Mouse (Mus musculus) neural tube, embryonic 10.5 days (tissue): ENCODE results near the gene Dennd5a.

Experiments
- DNase-seq: peaks from one replicate; pipeline ENCODE4 v3.0.0-alpha.2; 2017; ENCODE audit warnings: low spot score; ENCODE audit errors: extremely low spot score

Gene Dennd5a

GRCm38 (mm10) chr7:109886249-109886648, 74.0 kb downstream of the Dennd5a start:
- no peak for DNase-seq

DNA sequence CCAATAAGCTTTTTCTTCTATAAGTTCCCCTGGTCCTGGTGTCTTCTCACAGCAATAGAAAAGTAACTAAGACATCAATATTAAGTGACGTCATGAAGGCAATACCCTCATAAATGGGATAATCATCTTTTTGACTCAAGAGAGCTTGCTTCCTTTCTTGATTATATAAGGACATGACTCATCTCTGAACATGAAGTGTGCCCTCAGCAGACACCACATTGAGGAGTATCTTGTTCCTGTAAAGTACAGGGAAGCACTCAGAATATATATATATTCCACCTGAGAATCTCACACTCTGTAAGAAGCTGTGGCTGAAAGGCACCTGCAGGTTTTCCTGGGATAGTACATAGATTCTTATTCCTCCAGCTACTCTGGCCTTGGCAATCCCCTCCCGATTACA, 77.7 kb downstream of the Dennd5a start:
- no peak for DNase-seq

GRCm38 (mm10) chr7:109881561-109882099, 78.6 kb downstream of the Dennd5a start:
- no peak for DNase-seq

- no peak for DNase-seq
Measured at GRCm38 (mm10) chr7:109879158-109879557, 81.1 kb downstream of the Dennd5a start.

DNA sequence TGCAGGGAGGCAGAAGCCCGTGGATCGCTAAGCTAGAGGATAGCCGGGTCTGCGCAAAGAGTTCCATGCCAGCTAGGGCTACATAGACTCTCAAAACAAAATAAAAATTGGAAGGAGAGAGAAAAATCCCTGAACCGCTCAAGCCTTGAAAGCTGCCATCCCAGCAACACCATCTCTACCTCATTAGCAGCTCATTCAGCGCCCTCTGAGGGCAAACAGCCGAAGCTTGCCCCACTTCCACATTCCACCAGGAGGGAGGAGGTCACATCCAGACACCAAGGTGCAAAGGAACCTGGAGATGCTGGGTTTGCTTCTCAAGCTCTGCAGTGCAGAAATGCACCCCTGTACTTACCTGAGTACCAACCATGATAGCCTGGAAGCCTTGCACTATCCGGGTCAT, 84.2 kb downstream of the Dennd5a start:
- no peak for DNase-seq

GRCm38 (mm10) chr7:109875598-109875997, 84.7 kb downstream of the Dennd5a start:
- no peak for DNase-seq

DNA sequence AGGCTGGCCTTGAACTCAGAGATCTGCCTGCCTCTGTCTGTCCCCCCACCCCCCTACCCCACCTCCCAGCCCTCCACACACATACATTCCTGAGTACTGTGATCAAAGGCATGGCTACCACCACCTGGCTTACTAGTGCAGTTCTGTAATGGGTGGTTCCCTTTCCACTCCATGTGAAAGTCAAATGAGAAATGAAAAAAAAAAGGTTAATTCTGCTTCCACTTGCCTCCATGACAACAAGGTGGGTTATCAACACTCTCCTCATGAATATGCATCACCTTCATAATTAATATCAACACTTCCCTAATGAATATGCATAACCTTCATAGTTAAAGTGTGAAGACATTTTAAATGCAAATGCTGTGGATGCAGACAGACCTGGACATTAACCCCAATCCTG, 85.2 kb downstream of the Dennd5a start:
- DNase-seq, result no peak

DNA sequence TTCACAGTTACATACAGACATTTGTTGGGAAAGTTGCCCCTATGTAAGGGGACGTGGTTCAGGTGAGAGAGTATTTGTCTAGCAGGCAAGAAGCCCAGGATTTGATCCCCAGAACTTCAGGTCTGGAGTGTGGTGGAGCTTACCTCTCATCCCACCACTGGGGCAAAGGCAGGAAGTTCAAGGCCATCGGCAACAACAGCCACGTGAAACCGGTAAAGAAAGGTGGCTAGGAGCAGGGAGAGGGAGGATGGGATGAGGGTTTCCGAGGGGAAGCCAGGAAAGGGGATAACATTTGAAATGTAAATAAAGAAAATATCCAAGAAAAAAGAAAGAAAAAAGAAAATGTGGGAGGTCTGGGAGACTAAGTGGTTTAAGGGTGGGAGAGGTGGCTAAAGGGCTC, 87.1 kb downstream of the Dennd5a start:
- DNase-seq, result no peak

DNA sequence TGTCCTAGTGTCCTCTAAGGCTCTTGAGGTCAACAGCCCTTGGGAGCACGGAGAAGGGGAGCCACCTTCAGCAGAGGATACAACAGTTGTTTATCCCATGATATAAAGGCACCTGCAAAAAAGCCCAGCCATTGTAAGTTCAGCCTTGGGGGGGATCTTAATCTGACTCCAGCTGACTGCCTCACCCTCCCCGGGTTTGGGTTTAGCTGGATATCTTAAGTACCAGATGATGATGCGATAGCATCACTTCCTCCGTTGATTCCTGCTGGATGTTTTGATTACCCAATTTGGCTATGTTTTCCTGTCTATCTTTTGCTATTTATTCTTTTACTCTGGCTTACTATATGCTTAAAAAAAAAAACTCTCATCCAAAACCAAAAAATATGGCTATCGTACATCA, 89.0 kb downstream of the Dennd5a start:
- DNase-seq, result no peak

- no peak for DNase-seq
Measured at GRCm38 (mm10) chr7:109868498-109868897, 91.8 kb downstream of the Dennd5a start.

- DNase-seq, result no peak
Measured at GRCm38 (mm10) chr7:109866643-109867042, 93.6 kb downstream of the Dennd5a start.

DNA sequence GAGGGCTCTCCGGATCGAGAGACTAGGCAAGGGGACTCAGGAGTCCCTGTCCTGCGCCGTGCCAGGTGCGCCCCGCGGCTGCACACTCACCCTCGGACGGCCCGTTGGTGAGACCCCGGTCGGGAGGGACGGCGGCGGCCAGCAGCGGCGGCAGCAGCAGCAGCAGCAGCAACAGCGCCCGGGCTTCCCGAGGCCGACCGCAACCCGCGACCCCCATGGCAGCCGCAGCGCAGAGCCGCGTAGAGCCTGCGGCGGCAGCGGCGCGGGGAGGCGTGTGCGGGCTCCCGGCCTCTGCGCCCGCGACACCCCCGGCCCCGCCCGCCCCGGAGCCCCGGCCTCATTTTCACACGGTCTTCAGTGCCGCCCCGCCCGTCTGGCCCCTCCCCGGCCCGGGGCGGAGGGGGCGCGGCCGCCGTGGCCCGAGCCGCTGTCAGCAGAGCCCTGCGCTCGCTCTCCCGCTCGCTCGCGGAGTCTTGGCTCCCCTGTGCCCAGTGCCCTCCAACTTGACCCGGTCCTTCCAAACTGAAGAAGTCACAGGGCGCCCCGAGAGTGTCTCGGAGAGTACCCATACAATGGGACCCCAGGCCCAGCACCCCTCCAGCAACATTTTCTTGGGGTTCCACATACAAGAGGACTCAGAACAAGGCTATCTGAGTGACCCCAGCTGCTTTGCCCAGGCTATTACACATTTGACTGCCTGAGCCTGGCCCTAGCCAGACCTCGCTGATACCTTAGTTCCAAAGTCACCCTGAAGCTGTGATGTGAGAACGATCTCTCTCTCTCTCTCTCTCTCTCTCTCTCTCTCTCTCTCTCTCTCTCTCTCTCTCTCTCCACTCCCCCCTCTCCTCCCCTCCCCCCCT, 94.7 kb downstream of the Dennd5a start, which contains the start of gene Scube2:
Gene Scube2 (minus strand): TSS at position 310 of the 860 bp plus-strand sequence.
- DNase-seq, result peak; percentile 61

DNA sequence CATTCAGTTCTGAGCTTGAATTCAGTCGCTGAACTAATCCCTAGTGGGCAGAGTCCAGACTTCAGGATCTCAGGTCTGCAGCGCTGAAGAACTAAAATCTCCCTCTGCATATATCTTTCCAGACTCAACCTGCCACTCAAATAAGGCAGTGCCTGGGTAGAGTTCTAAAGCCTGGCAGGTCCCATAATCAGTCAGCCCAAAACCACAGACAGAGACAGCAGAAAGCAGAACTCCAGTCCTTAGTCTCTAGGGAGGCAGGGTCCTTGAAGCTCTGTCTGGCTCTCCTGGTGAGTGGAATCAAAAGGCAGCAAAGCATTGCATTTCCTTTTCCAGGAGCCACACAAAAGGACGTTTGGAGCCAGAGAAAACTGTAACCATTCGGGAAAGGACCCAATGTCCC, 96.7 kb downstream of the Dennd5a start:
- DNase-seq, result no peak

GRCm38 (mm10) chr7:109860162-109860561, 100.1 kb downstream of the Dennd5a start:
- DNase-seq, result no peak

GRCm38 (mm10) chr7:109859354-109859753, 100.9 kb downstream of the Dennd5a start:
- DNase-seq, result no peak

- DNase-seq, result no peak
Measured at GRCm38 (mm10) chr7:109852752-109853212, 107.5 kb downstream of the Dennd5a start.

DNA sequence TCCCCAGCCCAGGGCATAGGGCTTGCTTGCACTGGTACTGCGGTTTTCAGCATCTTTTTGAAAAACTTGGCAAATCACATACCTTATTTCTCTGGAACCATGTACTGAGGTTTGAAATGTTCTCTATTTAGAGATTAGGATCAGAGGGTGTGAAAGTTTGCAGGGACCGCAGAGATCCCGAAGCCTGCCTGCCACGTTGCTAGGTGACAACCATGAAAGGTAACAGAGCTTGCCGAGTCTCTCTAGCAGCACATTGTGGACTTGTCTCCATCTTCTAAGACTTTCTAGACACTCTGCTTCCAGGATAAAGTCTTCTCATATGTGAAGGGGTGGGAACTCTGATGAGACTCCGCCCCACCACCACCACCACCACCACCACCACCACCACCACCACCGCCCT, 108.3 kb downstream of the Dennd5a start:
- no peak for DNase-seq

- DNase-seq, result no peak
Measured at GRCm38 (mm10) chr7:109850531-109850930, 109.7 kb downstream of the Dennd5a start.

DNA sequence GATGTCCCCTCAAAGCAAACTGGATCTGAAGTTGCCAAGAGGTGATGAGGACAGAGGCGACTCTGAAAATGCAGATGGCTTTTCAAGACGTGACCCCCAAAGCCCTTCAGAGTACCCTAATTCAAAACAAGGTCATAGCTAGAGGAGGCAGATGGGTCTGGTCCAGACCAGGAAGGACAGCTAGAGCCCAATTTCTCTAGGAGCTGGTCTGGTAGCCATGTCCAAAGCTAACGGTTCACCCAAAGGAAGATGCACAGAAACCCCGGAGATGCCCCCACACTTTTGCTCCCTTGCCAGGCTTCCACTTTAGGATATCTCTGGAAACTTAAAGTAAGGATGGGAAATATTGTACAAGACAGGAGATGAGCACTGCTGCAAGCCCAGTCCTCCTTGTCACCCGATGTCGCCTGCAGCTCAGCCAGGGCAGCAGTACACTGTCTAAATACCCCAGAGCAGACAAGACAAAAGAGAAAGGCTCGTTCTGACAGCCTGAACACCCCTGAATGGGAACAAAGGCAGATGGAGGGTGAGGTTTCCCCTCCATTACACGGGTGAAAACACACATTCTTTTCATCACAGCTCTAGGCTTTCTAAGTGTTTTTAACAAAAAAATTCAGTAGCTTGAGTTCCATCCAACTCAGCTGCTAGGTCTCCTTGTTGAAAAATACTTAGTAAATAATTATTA, 110.4 kb downstream of the Dennd5a start:
- no peak for DNase-seq

- DNase-seq, result no peak
Measured at GRCm38 (mm10) chr7:109848867-109849733, 111.2 kb downstream of the Dennd5a start.

DNA sequence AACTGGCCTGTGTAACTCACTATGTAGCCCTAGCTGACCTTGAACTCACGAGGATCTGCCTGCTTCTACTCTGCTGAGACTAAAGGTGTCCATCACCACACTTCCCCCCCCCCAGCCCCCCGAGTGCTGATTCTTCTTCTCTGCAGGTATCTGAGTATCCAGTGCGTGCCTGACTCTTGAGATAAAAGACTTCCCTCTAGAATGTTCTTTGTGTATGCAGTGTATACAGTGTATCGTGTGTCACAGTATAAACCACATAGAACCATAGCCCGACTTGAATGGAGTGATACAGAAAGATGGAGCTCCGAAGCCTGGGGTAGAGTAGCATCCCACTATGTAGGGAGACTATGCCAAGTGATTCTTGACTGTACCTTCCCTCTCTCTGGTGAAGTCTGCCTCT, 116.2 kb downstream of the Dennd5a start:
- no peak for DNase-seq
